Mouse (Mus musculus) monocyte, adult 2 months (primary cell): ENCODE data around the gene Celsr1.
"Not testable (repeated sequence)": the region's sequence is repeated elsewhere in the genome, so short reads cannot be mapped to it uniquely, and the experiment has no call there.

ENCODE experiments used
- DNase-seq, 2 experiments: peaks; one replicate each; pipeline ENCODE4 v3.0.0; 2022; ENCODE audit warnings: low spot score in 2 of 2, low read depth in 1 of 2

Celsr1 gene

GRCm38 (mm10) chr15:85899396-85899795, 134.2 kb downstream of the Celsr1 start:
- no peak for DNase-seq

- DNase-seq = no peak
Observed at GRCm38 (mm10) chr15:85897113-85897512, 136.5 kb downstream of the Celsr1 start.

DNA sequence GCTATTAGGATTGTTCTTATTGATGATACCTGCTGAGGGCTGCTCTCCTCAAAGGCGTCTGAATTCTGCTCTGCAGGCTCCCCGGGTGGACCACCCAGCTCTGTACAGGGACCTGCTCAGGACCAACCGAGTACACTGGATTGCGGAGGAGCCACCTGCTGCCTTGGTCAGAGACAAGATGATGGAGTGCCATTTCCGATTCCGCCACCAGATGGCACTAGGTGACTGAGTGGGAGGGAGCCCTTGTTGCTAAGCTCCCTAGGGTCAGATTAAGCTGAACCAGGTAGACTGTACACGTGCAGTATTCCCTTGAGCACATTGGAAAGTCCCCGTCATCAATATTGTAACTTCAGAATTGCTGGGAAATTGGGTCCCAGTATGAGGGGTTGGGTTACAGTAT, 137.3 kb downstream of the Celsr1 start:
- DNase-seq = peak in 1 of 2 experiments; percentile 34

DNA sequence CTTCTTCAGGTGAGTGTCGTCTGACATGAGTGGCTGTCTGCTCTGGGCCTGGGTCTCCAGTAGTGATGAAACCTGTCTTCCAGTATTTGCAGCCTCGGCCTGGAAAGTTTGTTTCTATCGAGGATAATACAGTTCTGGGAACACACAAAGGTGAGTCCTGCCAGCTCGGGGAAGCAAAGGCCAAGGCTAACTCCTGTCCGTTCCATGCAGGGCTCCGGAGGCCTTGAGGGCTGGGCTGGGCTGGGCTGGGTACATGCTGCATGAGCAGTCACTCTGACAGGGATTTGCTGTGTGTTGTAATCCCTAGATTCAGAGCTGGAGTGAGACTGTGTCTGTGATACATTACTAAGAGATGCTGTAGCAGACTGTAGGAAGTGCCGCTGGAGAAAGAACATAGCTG, 139.7 kb downstream of the Celsr1 start:
- no peak for DNase-seq

- DNase-seq = no peak
Observed at GRCm38 (mm10) chr15:85892498-85893118, 141.0 kb downstream of the Celsr1 start.

DNA sequence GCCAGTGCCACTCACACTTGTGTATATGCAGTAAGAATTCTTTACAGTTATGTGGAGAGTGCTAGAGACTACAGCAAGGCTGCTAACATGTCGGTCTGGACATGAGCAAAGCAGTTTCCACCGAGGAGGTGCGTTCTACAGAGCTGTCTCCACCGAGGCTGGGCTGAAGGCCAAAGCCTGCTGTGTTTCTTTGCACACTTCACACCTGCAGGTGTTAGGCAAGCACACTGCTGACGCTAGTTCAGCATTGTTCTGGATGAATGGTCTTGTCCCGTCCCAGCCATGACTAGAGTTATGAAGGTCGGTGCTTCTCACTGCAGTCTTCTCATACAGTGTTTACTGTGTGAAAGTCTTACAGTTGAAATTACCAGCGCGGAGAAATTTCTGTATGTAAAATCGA, 141.6 kb downstream of the Celsr1 start:
- no peak for DNase-seq

DNA sequence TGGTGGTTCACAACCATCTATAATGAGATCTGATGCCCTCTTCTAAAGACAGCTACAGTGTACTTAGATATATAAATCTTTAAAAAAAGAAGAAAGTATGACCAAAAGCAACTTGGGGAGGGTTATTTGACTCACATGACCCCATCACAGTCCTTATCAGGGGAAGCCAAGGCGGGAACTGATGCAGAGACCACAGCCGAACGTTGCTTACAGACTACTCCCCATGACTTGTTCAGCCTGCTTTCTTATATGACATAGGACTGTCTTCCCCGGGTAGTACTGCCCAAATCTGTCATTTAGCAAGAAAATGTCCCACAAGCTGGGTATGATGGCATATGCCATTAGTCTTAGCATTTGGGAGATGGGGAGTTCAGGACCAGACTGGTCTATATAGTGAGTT, 144.3 kb downstream of the Celsr1 start:
- no peak for DNase-seq

GRCm38 (mm10) chr15:85885606-85886005, 148.0 kb downstream of the Celsr1 start:
- DNase-seq = no peak

GRCm38 (mm10) chr15:85879498-85879895, 154.1 kb downstream of the Celsr1 start:
- no peak for DNase-seq

GRCm38 (mm10) chr15:85878848-85879497, 154.6 kb downstream of the Celsr1 start, which contains the start of gene Trmu:
Gene Trmu, plus strand, starts transcription at chr15:85879312.
- peak; percentile 63 to 75 for DNase-seq

DNA sequence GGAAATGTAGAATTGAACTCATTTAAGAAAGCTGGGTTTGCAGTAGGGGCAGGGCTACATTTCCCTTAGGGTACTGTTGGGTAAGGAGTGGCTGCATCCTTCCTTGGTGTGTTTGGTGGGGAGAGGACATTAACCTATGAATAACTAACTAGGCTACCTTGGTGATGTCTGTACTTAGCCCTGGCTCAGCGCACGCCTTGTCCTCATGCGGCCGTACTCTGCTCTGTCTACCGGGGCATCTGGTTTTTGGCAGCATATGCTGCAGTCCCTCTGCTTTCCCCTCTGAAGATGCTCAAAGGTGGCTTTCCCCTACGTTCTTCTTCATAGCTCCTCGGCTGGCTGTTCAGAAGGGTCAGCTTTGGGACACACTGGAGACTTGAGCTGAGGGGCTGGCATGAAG, 156.2 kb downstream of the Celsr1 start:
- no peak for DNase-seq

GRCm38 (mm10) chr15:85867696-85868095, 165.9 kb downstream of the Celsr1 start:
- peak in 1 of 2 experiments; percentile 19 for DNase-seq

- DNase-seq = not testable (repeated sequence)
Observed at GRCm38 (mm10) chr15:85865913-85866312, 167.7 kb downstream of the Celsr1 start.

GRCm38 (mm10) chr15:85859490-85860031, 174.0 kb downstream of the Celsr1 start, which contains the start of gene Gtse1:
Gene Gtse1, plus strand, starts transcription at chr15:85859745.
- peak; percentile 87 to 89 for DNase-seq

DNA sequence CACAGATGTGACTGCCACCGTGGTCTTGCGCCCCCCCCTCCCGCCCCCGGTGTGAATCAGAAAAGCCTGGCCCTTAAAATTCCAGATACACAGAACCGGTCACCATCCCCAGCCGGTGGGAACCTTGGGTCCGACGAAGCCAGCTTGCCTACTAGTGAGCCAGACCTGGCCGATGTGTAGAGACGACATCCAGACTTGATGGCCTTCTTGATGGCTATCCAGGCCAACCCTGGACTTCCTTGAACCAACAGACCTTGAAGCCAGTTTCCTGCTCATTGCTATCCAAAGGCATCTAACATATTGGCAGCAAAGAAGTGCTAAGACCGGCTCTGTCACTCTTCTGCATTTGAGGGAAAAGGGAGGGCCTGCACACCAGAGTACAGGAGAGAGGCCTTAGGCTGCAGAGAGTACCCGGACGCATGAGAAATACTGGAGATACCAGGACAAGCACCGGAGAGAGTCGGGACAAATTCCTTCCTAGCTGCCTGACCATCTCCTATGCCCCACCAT, 174.5 kb downstream of the Celsr1 start:
- DNase-seq = no peak

DNA sequence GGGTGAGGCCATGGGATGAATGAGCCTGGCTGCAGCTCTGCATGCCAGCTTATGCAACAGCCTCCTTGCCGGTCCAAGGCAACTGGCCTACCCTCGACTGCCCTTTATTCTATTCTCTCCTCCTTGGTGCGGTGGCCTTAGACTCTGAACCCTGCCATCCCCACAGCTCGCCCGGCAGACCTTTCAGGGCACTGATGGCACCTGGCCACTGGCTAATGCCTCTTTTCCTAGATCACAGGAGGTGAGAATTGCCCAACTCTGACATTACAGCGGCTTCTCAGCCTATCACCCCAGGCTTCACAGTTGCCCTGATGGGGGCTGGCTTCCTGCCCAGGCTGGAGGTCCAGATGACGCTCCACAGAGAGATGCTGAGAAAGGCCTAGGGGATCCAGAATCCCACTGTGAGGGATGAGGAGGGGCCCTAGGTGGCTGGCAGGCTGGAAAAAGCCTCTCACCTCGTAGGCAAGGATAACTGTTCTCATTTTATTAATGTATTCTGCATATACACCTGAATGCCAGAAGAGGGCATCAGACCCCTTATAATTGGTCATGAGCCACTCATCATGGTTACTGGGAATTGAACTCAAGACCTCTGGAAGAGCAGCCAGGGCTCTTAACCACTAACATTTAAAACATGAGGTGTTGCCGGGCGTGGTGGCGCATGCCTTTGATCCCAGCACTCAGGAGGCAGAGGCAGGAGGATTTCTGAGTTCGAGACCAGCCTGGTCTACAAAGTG, 181.8 kb downstream of the Celsr1 start:
- no peak for DNase-seq
